Mouse (Mus musculus): Measurements from ENCODE around the gene Tmem38b. TPM values are rescaled to one million over a fixed set of nuclear protein-coding genes. Genes with fewer than 3 reads are reported as not detected.

The Tmem38b gene
- total RNA-seq, 2 experiments from 2014 or later, result 47.0 to 55.7 TPM

DNA sequence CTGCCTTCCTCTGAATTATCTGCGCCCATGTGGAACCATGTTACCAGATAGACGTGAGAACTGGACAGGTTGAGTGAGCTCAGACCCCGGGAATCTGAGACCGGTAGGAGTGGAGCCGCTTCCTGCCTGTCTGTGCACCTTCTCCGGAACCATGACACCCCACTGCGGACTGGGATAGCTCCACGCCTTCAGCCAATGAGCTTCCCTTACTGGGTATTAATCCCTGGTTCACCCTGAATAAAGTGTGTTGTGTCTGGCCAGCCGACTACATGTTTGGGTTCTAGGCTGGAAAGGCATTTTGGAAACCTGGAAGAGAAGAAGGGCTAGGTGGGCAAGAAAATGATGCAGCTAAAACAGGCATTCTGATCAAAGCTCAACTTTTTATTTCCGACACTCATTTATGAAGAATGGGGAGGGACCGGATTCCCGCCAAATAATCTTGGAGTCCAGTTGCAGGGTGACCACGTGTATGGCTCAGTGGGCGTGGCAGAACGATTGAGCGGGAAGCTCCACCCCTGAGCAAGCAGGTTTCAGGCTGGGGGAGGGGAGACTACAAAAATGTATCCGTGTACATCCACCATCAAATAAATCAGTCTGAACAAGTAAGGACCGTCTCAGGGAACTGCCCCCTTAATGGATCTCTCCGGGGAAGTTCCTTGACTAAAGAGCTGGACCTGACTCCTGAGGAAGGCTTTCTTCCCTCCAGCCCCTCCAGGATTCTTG lies 38.4 kb downstream of the Tmem38b start:
- DNase-seq, result no peak
- intact Hi-C loops (cut with DNase I; ENCODE audit: low total_unique reads), result no loop called here

DNA sequence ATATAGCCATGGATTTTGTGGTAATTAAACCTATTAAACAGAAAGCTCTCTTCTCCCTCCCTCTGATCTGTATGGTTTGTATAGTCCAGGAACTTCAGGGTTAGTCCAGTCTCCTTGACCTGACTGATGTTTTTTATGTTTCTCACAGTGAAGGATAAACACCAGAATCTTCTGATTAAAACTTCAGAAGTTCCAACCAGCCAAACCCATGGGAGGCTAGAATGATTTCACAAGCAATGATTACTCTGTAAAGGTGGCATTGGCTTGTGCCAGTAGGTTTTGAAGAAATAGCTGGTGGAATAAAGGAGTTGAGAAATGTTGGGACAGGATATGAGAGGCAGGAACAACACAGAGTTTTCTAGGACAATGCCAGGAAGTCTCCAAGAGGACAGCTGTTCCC lies 40.6 kb downstream of the Tmem38b start:
- DNase-seq, result no peak
- intact Hi-C loops (cut with DNase I; ENCODE audit: low total_unique reads), result no loop called here

GRCm38 (mm10) chr4:53878542-53879417 lies 52.9 kb downstream of the Tmem38b start:
- DNase-seq, result no peak
- intact Hi-C loops (cut with DNase I; ENCODE audit: low total_unique reads), result no loop called here

DNA sequence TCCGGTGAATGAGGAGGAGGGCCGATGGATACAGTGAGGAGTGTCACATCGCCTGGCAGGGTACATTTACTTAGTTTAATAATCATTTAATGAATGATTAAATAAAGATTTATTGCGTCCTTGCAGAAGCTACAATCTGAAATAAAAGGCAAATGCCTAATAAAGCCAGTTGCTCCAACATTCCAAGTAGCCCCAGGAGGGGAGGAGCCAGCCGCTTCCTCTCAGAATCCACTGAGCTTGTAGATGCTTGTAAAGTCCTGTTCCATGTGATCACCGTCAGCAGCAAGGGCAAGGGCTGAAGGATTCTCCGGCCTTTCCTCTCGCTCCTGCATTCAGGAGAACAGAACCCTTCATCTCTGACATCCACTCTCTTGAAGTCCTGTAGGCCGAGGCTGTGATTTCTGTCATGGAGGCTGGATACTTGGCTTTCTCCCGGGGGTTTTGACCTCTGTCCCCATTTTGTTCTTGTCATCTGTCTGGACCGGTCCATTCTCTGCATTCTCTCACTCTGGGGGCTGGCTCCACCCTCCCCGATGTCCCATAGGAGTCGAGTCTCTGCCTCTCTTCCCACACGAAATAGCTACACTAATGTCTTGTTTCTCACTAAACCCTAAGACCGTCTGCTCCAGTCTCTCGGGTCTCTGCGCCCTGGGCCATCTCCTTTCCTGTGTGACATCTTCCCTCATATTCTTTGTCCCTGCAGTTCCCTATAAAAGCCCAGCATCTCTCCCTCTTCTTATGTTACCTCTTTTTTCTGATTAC lies 57.3 kb downstream of the Tmem38b start:
- intact Hi-C loops (cut with DNase I; ENCODE audit: low total_unique reads), result no loop called here
- no peak for DNase-seq

GRCm38 (mm10) chr4:53884351-53885245 lies 58.8 kb downstream of the Tmem38b start:
- intact Hi-C loops (cut with DNase I; ENCODE audit: low total_unique reads), result no loop called here
- DNase-seq, result no peak

DNA sequence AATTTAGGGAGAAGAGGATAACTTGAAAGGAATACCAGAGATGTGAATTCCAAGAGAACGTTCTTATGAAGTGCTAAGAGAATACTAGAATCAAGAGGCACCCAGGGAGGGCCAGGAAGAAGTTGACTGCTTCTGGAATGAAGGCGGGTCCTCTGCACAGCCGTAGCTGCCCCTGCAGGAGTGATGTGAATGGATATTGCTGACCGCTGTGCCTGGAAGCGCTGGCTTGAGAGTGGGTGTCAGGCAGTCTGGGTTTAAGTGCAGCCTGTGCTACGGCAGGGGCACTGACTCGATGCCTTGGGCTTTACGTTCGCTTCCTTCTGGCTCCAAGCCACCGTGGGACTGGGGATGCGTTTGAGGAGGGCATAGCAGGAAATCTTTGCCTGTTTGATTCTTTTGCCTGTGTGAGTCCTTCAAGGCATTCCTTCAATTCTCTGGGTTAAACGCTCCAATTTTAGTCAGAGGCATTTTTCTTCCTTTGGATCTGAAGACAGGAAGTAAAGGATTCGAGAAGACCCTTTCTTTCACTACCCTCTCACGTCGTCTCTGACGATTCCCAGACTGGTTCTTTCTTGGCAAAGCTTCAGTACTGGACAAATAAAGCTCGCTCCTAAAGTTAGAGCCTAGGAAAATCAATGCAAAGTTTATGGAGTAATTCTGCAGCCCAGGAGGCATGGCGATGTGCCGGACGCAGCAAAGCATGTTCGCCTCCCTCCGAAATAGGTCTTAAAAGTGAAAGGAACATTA lies 60.7 kb downstream of the Tmem38b start:
- peak; percentile 16 for DNase-seq

DNA sequence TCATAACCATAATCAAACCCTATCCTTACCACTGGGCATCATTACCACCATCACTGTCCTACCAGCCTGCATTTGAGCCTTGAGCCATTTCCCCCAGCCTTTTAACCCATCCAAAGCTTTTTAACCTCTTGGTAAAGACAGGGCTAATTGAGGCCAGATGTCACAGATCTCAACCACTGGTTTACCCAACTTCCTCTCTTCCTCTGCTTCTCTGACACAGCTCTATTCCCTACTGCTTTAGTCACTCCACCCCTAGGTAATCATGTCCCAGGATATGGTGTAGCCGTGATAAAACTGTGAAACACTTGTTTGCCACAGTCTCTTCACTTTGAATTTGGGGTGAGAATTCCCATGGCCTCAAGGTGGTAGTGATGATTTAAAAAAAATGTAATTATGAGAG lies 69.5 kb downstream of the Tmem38b start:
- DNase-seq, result no peak
- intact Hi-C loops (cut with DNase I; ENCODE audit: low total_unique reads), result no loop called here

More for the DNA sequence above, 60.7 kb downstream of the Tmem38b start:
- intact Hi-C loops (cut with DNase I; ENCODE audit: low total_unique reads), result no loop called here

DNA sequence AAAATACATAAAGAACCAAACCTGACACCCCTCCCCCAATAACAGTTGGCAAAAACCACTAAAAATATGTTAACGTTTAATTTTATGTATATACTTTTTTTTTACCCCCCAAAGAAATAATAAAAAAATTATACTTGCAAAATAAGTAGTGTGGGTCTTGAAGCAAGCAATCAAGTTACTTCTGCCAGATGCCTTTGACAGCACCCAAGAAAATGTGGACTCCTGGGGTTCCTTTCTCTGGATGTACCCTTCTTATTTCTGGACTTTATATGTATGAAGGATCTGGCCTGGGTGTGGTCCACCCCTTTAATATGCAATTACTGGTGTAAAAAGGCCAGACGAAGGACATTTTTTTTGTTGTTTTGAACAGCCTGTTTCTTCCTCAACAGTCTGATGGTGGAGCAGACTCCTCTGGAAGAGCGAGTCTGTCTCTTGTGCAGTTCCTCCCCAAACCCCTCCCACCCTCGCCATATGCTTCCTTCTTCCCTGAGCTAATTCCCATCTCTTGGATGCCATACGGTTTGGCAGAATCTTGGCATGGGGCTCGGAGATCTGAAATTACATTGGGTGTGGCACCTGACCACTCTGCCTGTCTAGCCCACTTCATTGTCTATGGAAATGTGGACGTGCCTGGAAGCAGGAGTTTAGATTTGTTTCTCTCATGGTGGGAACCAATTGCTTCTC lies 70.4 kb downstream of the Tmem38b start:
- intact Hi-C loops (cut with DNase I; ENCODE audit: low total_unique reads), result no loop called here
- no peak for DNase-seq

GRCm38 (mm10) chr4:53900386-53900971 lies 74.6 kb downstream of the Tmem38b start:
- intact Hi-C loops (cut with DNase I; ENCODE audit: low total_unique reads), result no loop called here
- DNase-seq, result no peak

DNA sequence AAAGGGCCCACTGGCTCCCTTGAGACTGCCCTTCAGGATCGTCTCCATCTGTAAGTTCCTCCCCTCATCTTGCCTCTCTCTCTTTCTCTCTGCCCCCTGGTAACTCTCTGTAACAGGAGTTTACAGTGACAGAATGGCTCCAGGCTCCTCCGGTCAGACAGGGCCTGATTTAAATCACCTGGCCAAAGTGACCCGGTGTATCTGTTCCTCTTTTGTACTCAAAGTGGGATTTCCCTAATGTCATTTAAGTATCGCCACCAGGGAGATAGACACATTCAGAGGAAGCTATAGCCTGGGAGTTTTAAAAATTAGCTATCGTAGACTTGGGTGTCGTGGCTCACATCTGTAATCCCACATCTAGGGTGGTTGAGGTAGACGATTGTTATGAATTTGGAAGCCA lies 78.5 kb downstream of the Tmem38b start:
- intact Hi-C loops (cut with DNase I; ENCODE audit: low total_unique reads), result no loop called here
- no peak for DNase-seq

DNA sequence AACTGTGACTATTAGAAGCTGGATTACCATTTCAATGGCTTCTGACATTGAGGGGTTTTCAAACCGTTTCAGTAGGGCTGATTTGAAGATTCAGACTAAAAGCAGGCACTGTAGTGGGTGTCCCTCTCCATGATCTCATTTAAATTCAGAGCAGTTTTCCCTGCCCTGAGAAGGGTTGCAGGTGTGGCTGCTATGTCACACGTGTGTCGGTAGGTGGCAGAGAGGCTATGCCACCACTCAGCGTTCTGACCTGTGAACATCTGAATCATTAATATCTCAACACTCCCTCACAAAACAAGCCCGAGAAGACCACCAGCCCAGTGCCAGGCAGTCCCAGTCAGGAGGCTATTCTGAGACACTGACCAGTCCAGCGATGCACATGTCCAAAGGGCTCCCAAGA lies 79.7 kb downstream of the Tmem38b start:
- no peak for DNase-seq
- intact Hi-C loops (cut with DNase I; ENCODE audit: low total_unique reads), result no loop called here

GRCm38 (mm10) chr4:53907071-53907470 lies 81.2 kb downstream of the Tmem38b start:
- no peak for DNase-seq
- intact Hi-C loops (cut with DNase I; ENCODE audit: low total_unique reads), result no loop called here

Other genes with a start within 250 kb of the Tmem38b start
- gene Fsd1l, start 194.6 kb upstream of the Tmem38b start, total RNA-seq (2021), result 10 to 100 TPM; 24.5 to 29.8 TPM
- 1 to 10 TPM; 5.9 to 7.0 TPM for gene Fktn, start 112.0 kb upstream of the Tmem38b start, total RNA-seq (2021)
- 1 to 10 TPM in 1 of 2 experiments, under 1 TPM in 1; 0.66 to 1.1 TPM for gene Tal2, start 46.3 kb upstream of the Tmem38b start, total RNA-seq (2021)

All from gastrocnemius, postnatal 14 days (tissue).